Mouse (Mus musculus): ENCODE results near the gene Hs6st3. TPM values are rescaled to one million over a fixed set of nuclear protein-coding genes. Genes with fewer than 3 reads are reported as not detected.
A peak's percentile ranks its signal among the peaks of the same experiment; 100 is the strongest.
"Not testable (repeated sequence)": the region's sequence is repeated elsewhere in the genome, so short reads cannot be mapped to it uniquely, and the experiment has no call there.

The Hs6st3 gene
- polyA plus RNA-seq, 1 experiment = 0.44 TPM

DNA sequence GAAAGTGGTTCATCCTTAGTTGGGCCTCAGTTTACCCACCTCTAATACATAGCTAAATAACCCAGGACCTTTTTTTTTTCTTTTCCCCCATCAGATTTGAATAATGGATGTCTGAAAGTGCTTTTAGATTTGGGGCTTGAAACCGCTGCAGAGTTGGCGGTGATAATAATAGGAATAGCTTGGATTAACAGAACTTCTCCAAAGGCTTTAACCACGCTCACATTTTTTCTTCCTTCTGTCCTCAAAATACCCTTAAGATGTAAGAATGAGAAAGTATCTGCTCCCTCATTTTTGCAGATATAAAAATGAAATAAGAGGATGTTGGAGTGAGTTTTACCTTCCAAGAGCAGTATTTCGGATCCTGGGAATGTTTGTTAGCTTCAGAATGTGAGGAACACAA is 420.2 kb downstream of the Hs6st3 start:
- Histone ChIP-seq H3K27me3 (ENCODE audit: control insufficient read depth, insufficient read depth, low read length) (no peaks in the 10 kb centered on the region), H3K4me3 (ENCODE audit: control insufficient read depth, low read depth, low read length) (no peak overlapping the region), H3K36me3 (ENCODE audit: control insufficient read depth, insufficient read depth, low read length) (no peaks in the 10 kb centered on the region), H3K4me1 (ENCODE audit: control insufficient read depth, insufficient read depth, low read length) (no peaks in the 10 kb centered on the region), H3K27ac (ENCODE audit: control insufficient read depth, insufficient read depth, low read depth, low read length) (no peak overlapping the region)
- TF ChIP-seq CTCF (IDR thresholded peaks at IDR 0.05; ENCODE audit: control insufficient read depth, insufficient read depth, insufficient replicate concordance, low read depth, low read length) (no peak), POLR2A (IDR thresholded peaks at IDR 0.05; ENCODE audit: control insufficient read depth, low read depth, low read length) (no peak)

DNA sequence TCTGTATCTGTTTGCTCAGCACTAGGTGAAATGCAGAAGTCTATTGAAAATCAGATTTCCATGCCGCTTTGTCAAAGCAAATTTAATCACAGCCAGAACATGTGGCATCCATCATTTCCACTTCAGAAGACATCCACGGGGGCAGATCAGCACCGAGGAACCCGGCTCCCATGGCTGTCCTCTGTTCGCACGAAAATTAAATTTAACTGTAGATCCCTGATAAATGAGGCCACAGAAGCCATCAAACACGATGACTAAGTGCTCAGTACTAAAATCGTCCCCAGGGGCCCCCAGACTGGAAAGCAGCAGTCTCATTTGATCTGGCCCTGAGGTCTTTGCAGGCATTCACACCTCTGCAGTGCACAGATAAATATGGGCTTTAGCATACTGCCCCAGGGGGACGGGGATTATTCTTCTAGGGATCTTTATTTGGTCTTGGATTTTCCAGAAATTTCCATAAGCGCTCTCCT is 443.9 kb downstream of the Hs6st3 start:
- no peaks in the 10 kb centered on the region for H3K4me1 ChIP-seq (ENCODE audit: control insufficient read depth, insufficient read depth, low read length)
- H3K4me3 ChIP-seq (ENCODE audit: control insufficient read depth, low read depth, low read length) = no peak overlapping the region
- H3K27me3 ChIP-seq (ENCODE audit: control insufficient read depth, insufficient read depth, low read length) = no peaks in the 10 kb centered on the region

DNA sequence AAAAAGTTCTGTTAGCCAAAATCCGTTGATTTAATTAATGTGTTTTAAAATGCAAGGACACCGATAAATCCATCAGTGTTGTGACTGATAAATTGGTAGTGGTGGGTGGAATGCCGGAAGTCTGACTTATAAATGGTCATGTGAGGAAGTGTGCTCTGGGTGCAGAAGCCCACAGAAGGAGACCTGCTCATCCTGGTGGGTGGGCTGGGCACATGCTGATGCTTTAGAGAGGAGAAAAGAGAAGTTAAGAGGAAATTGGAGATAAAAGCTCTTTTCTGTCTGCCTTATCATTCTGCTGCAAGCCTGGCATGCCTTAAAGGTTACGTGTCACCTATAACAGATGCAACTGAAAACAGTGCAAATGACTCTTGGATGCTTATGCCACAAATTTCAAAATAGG is 446.9 kb downstream of the Hs6st3 start:
- H3K4me3 ChIP-seq (ENCODE audit: control insufficient read depth, low read depth, low read length) = no peak overlapping the region
- no peak overlapping the region for H3K27ac ChIP-seq (ENCODE audit: control insufficient read depth, insufficient read depth, low read depth, low read length)
- no peaks in the 10 kb centered on the region for H3K4me1 ChIP-seq (ENCODE audit: control insufficient read depth, insufficient read depth, low read length)
- H3K27me3 ChIP-seq (ENCODE audit: control insufficient read depth, insufficient read depth, low read length) = no peaks in the 10 kb centered on the region
- no peaks in the 10 kb centered on the region for H3K36me3 ChIP-seq (ENCODE audit: control insufficient read depth, insufficient read depth, low read length)
- TF ChIP-seq CTCF (IDR thresholded peaks at IDR 0.05; ENCODE audit: control insufficient read depth, insufficient read depth, insufficient replicate concordance, low read depth, low read length) (no peak), POLR2A (IDR thresholded peaks at IDR 0.05; ENCODE audit: control insufficient read depth, low read depth, low read length) (no peak)

More for the DNA sequence above, 443.9 kb downstream of the Hs6st3 start:
- TF ChIP-seq POLR2A (IDR thresholded peaks at IDR 0.05; ENCODE audit: control insufficient read depth, low read depth, low read length) (no peak), CTCF (IDR thresholded peaks at IDR 0.05; ENCODE audit: control insufficient read depth, insufficient read depth, insufficient replicate concordance, low read depth, low read length) (no peak)
- Histone ChIP-seq H3K36me3 (ENCODE audit: control insufficient read depth, insufficient read depth, low read length) (no peaks in the 10 kb centered on the region), H3K27ac (ENCODE audit: control insufficient read depth, insufficient read depth, low read depth, low read length) (no peak overlapping the region)

DNA sequence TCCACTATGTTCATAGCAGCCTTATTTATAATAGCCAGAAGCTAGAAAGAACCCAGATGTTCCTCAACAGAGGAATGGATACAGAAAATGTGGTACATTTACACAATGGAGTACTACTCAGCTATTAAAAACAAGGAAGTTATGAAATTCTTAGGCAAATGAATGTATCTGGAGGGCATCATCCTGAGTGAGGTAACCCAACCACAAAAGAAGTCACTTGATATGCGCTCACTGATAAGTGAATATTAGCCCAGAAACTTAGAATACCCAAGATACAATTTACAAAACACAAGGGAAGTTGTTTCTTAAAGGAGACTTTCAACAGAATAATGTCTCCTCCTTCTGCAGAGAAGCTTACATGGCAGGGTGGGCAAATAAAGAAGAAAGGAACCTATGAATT is 449.2 kb downstream of the Hs6st3 start:
- not testable (repeated sequence) for H3K36me3 ChIP-seq (ENCODE audit: control insufficient read depth, insufficient read depth, low read length); H3K4me1 ChIP-seq (ENCODE audit: control insufficient read depth, insufficient read depth, low read length); H3K27me3 ChIP-seq (ENCODE audit: control insufficient read depth, insufficient read depth, low read length); H3K4me3 ChIP-seq (ENCODE audit: control insufficient read depth, low read depth, low read length); H3K27ac ChIP-seq (ENCODE audit: control insufficient read depth, insufficient read depth, low read depth, low read length)

DNA sequence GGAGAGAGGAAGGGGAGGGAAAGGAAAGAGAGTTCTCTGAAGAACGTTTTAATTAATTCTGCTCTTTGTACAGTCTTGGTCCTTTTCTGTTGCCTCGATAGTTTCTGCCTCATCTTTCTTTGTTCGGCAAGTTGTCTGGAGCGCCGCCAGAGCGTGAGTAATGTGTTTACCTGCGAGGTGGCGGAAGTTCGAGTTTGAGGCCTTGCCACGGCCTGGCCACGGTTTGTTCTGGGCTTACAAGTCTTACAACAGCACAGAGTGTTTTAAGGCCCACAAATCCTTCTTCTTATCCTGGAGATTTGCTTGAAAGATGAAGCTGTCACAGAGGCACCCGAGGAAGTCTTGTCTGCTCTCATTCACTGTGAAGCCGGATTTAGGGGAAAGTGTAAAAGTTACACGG is 466.2 kb downstream of the Hs6st3 start:
- Histone ChIP-seq H3K4me3 (ENCODE audit: control insufficient read depth, low read depth, low read length) (peak overlapping the region; percentile 20), H3K27me3 (ENCODE audit: control insufficient read depth, insufficient read depth, low read length) (no peaks in the 10 kb centered on the region), H3K4me1 (ENCODE audit: control insufficient read depth, insufficient read depth, low read length) (no peaks in the 10 kb centered on the region), H3K27ac (ENCODE audit: control insufficient read depth, insufficient read depth, low read depth, low read length) (no peak overlapping the region), H3K36me3 (ENCODE audit: control insufficient read depth, insufficient read depth, low read length) (no peaks in the 10 kb centered on the region)
- no peak for TF ChIP-seq POLR2A (IDR thresholded peaks at IDR 0.05; ENCODE audit: control insufficient read depth, low read depth, low read length)
- TF ChIP-seq CTCF (IDR thresholded peaks at IDR 0.05; ENCODE audit: control insufficient read depth, insufficient read depth, insufficient replicate concordance, low read depth, low read length) = no peak

DNA sequence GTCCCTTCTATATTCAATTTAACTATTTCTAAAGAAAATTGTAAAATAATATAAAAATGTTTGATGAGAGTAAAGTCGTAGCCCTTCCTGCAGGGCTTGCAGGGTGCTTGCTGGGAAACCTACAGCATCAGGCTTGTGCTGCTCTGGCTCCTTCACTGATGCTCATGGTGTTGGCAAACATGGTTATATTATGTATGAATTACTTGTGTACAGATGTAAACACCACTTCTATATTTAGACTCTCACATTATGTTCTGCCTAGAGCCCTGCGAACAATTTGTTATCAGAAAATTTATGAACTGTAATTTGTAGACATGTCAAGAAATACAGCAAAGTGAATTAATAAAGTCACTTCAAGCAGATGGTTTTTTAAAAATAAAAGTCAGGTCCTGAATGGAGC is 474.7 kb downstream of the Hs6st3 start:
- no peak for TF ChIP-seq POLR2A (IDR thresholded peaks at IDR 0.05; ENCODE audit: control insufficient read depth, low read depth, low read length)
- TF ChIP-seq CTCF (IDR thresholded peaks at IDR 0.05; ENCODE audit: control insufficient read depth, insufficient read depth, insufficient replicate concordance, low read depth, low read length) = no peak

DNA sequence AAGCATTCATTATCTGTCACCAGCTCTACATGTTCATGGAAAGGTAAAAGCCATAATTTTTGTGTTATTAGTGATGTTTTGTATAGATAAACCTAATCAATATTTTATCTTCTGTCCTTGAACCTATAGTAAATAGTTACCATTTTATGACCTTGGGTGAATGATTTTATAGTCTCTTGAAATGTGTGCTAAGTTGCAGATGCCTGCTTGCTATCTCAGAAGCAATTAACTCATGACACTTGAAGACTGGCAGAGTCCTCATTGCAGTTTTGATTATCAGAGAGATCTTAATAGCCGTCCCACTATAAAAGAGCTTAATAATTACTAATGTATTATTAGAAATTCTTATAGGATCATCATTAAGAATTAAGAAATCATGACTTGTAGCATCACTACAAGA is 491.0 kb downstream of the Hs6st3 start:
- H3K36me3 ChIP-seq (ENCODE audit: control insufficient read depth, insufficient read depth, low read length) = no peaks in the 10 kb centered on the region
- no peak for TF ChIP-seq POLR2A (IDR thresholded peaks at IDR 0.05; ENCODE audit: control insufficient read depth, low read depth, low read length)
- no peak for TF ChIP-seq CTCF (IDR thresholded peaks at IDR 0.05; ENCODE audit: control insufficient read depth, insufficient read depth, insufficient replicate concordance, low read depth, low read length)
- H3K4me3 ChIP-seq (ENCODE audit: control insufficient read depth, low read depth, low read length) = no peak overlapping the region
- H3K27ac ChIP-seq (ENCODE audit: control insufficient read depth, insufficient read depth, low read depth, low read length) = no peak overlapping the region
- H3K27me3 ChIP-seq (ENCODE audit: control insufficient read depth, insufficient read depth, low read length) = no peaks in the 10 kb centered on the region
- no peaks in the 10 kb centered on the region for H3K4me1 ChIP-seq (ENCODE audit: control insufficient read depth, insufficient read depth, low read length)

More for the DNA sequence above, 474.7 kb downstream of the Hs6st3 start:
- Histone ChIP-seq H3K4me1 (ENCODE audit: control insufficient read depth, insufficient read depth, low read length) (no peaks in the 10 kb centered on the region), H3K27me3 (ENCODE audit: control insufficient read depth, insufficient read depth, low read length) (no peaks in the 10 kb centered on the region), H3K27ac (ENCODE audit: control insufficient read depth, insufficient read depth, low read depth, low read length) (no peak overlapping the region), H3K36me3 (ENCODE audit: control insufficient read depth, insufficient read depth, low read length) (no peaks in the 10 kb centered on the region), H3K4me3 (ENCODE audit: control insufficient read depth, low read depth, low read length) (no peak overlapping the region)

DNA sequence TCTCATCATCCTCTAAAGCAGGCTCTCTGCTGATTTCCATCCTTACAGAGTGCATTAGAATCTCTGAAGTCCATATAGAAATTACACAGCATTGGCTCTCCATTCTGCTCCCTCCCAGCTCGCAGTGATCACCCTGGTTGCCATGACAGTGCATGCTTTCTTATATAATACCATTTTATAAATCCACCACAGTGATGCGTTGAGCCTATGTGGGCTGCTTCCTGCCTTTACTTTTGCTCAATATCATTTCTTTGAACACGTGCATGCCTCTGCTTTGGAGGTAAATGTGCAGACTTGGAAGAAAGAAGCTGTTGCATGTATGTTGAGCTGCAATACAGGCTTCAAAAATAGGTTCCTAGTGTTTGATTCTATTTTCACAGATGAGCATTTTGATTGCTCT is 494.9 kb downstream of the Hs6st3 start:
- Histone ChIP-seq H3K27me3 (ENCODE audit: control insufficient read depth, insufficient read depth, low read length) (no peaks in the 10 kb centered on the region), H3K36me3 (ENCODE audit: control insufficient read depth, insufficient read depth, low read length) (no peaks in the 10 kb centered on the region), H3K27ac (ENCODE audit: control insufficient read depth, insufficient read depth, low read depth, low read length) (no peak overlapping the region), H3K4me3 (ENCODE audit: control insufficient read depth, low read depth, low read length) (no peak overlapping the region), H3K4me1 (ENCODE audit: control insufficient read depth, insufficient read depth, low read length) (no peaks in the 10 kb centered on the region)
- TF ChIP-seq CTCF (IDR thresholded peaks at IDR 0.05; ENCODE audit: control insufficient read depth, insufficient read depth, insufficient replicate concordance, low read depth, low read length) = no peak
- TF ChIP-seq POLR2A (IDR thresholded peaks at IDR 0.05; ENCODE audit: control insufficient read depth, low read depth, low read length) = no peak
